Mouse (Mus musculus) spleen, adult 2 months (tissue): ENCODE data around the gene Akap11. TPM values are rescaled to one million over a fixed set of nuclear protein-coding genes. Genes with fewer than 3 reads are reported as not detected.

Experiments used
- DNase-seq, 2 experiments: peaks; one replicate each; pipeline versions ENCODE4 v3.0.0 to v3.0.0-alpha.2; 2012 to 2021; ENCODE audit warnings: low spot score in 2 of 2, low read depth in 1 of 2
- H3K27ac ChIP-seq: fragments of 200-500 bp; 2 replicates; pipeline ENCODE4 v1.5.1; 2012; ENCODE audit warnings: low read length, inconsistent platforms; ENCODE audit not compliant: insufficient read depth
- H3K27me3 ChIP-seq: fragments of 200-500 bp; 2 replicates; pipeline ENCODE4 v1.6.1; 2012; ENCODE audit warnings: mild to moderate bottlenecking, moderate library complexity, low read length, inconsistent platforms; ENCODE audit not compliant: control insufficient read depth, insufficient read depth
- H3K36me3 ChIP-seq: fragments of 200-500 bp; 2 replicates; pipeline ENCODE4 v1.6.1; 2012; ENCODE audit warnings: mild to moderate bottlenecking, low read length, inconsistent platforms; ENCODE audit not compliant: control insufficient read depth, insufficient read depth
- H3K4me1 ChIP-seq: fragments of 200-500 bp; 2 replicates; pipeline ENCODE4 v1.6.1; 2011; ENCODE audit warnings: inconsistent platforms; ENCODE audit not compliant: control insufficient read depth, insufficient read depth, insufficient read length
- H3K4me3 ChIP-seq: fragments of 200-500 bp; 2 replicates; pipeline ENCODE4 v1.5.1; 2011; ENCODE audit warnings: mild to moderate bottlenecking, inconsistent platforms; ENCODE audit not compliant: insufficient read depth, insufficient read length; ENCODE audit errors: extremely low read depth
- CTCF ChIP-seq: fragments of 200-500 bp; IDR thresholded peaks from 2 replicates; pipeline ENCODE4 v1.5.1; 2011; ENCODE audit warnings: mild to moderate bottlenecking, inconsistent platforms; ENCODE audit not compliant: insufficient read depth, insufficient read length, insufficient replicate concordance; ENCODE audit errors: extremely low read depth
- POLR2A ChIP-seq: fragments of 200-500 bp; IDR thresholded peaks from 2 replicates; pipeline ENCODE4 v1.6.1; 2011; ENCODE audit warnings: low read depth, low read length, inconsistent platforms
- WGBS: fragments of 180-500 bp; shearing (Covaris S2); methylation state at CpG from one replicate; pipeline ENCODE4 v1.1.7; 2018; 5-methylcytosine and 5-hydroxymethylcytosine counted together
- polyA plus RNA-seq: library from polyadenylated mRNA; depleted of rRNA; stranded (reverse); fragments of >200 nt; gene quantifications from 2 replicates; pipeline ENCODE4 v1.2.3, GENCODE M21; 2012; rRNA removed

Gene Akap11
- polyA plus RNA-seq, 1 experiment: 3.1 TPM

DNA sequence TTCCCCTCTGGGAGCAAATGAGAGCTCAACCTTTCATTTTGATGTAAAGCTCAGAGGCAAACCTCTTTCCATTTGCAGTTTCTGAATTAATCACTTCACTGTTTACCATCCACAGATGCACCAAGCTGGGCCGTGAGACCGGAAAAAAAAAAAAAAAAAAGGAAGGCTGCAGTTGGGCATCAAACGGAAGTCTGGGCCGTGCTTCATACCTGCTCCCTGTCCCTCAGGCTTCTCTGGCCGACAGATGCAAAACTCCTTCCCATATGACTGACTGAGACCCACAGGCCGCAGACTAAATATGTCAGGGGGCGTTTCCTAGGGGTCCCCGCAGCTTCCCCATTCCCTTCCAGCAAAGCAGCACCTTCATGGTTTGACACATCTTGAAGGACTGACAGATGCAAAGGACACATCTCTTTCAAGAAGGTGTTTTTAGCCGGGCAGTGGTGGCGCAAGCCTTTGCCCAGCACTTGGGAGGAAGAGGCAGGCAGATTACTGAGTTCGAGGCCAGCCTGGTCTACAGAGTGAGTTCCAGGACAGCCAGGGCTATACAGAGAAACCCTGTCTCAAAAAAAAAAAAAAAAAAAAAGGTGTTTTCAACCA is 87.7 kb downstream of the Akap11 start:
- TF ChIP-seq POLR2A: no peak
- no peak for TF ChIP-seq CTCF
- Histone ChIP-seq H3K27ac (no peak overlapping the region), H3K4me3 (no peak overlapping the region), H3K27me3 (no peaks in the 10 kb centered on the region), H3K4me1 (no peaks in the 10 kb centered on the region), H3K36me3 (no peaks in the 10 kb centered on the region)
- WGBS: 64% methylated on average over 11 of the region's 11 CpGs
- DNase-seq: no peak

DNA sequence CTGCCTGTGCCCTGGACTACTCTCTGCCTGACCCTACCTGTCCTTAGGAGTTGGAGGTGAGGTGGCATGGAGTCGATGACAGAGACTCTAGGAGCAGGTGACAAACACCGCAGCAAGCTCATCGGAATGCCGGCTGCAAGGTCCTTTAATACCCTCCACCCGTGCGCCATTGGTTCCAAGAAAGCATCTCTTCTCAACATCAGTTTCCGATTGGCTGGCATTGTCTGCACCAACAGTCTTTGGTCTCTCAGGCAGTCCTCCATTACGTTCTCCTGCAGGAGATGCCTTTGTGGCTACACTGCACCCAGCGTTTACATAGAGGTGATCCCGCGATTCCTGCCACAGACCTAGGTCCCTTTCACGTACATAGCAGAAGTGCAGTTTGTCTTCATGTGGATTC is 88.6 kb downstream of the Akap11 start:
- DNase-seq: no peak

DNA sequence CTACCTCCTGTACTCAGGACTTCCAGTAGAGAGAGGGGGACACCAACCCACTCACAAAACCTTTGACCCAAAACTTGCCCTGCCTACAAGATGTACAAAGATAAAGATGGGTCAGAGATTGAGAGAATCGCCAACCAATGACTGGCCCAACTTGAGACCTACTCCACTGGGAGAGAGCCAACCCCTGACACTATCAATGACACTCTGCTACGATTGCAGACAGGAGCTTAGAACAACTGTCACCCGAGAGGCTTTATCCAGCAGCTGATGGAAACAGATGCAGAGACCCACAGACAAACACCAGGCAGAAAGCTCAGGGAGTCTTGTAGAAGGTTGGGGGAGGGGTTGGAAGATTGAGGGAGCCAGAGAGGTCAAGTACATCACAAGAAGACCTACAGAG is 89.1 kb downstream of the Akap11 start:
- Histone ChIP-seq H3K4me1 (no peaks in the 10 kb centered on the region), H3K36me3 (no peaks in the 10 kb centered on the region), H3K4me3 (no peak overlapping the region), H3K27ac (no peak overlapping the region), H3K27me3 (no peaks in the 10 kb centered on the region)
- DNase-seq: no peak
- whole genome bisulfite sequencing: 83% methylated on average over 3 of the region's 3 CpGs
- TF ChIP-seq CTCF (no peak), POLR2A (no peak)

More for the DNA sequence above, 88.6 kb downstream of the Akap11 start:
- 93% methylated on average over 12 of the region's 12 CpGs for WGBS
- Histone ChIP-seq H3K27me3 (no peaks in the 10 kb centered on the region), H3K4me3 (no peak overlapping the region), H3K4me1 (no peaks in the 10 kb centered on the region), H3K36me3 (no peaks in the 10 kb centered on the region), H3K27ac (no peak overlapping the region)
- no peak for TF ChIP-seq CTCF

Other genes starting within 250 kb of the Akap11 start
- 0.61 and 1.0 TPM in 2 replicates for gene Tnfsf11, start 228.8 kb downstream of the Akap11 start, polyA plus RNA-seq
- 0.69 and 0.82 TPM in 2 replicates for gene Dgkh, start 196.0 kb upstream of the Akap11 start, polyA plus RNA-seq